Comparison of ENCODE assay signal across 16 mouse cellular contexts in genomic region chr19:36961320-36961719, GRCm38 (mm10).
"Had no signal": no experiment of that assay in that cellular context is flagged by ENCODE, and none has a peak within 500 bp of the region (broad histone marks: within the 10 kb centered on the region; RNA-seq: fewer than 3 reads in every experiment).

No protein-coding gene starts in this region.

- H3K4me3 ChIP-seq: neural tube, embryonic 13.5 days; neural tube, embryonic 15.5 days; stomach, embryonic 15.5 days had no signal

- H3K9me3 ChIP-seq: neural tube, embryonic 13.5 days; neural tube, embryonic 15.5 days; stomach, embryonic 15.5 days had no signal

- H3K4me2 ChIP-seq: neural tube, embryonic 13.5 days; neural tube, embryonic 15.5 days; stomach, embryonic 15.5 days had no signal

- H3K4me1 ChIP-seq: neural tube, embryonic 13.5 days; neural tube, embryonic 15.5 days; stomach, embryonic 15.5 days had no signal

- H3K27me3 ChIP-seq: neural tube, embryonic 13.5 days; neural tube, embryonic 15.5 days; stomach, embryonic 15.5 days had no signal

- H3K27ac ChIP-seq: neural tube, embryonic 13.5 days; neural tube, embryonic 15.5 days; stomach, embryonic 15.5 days; stomach, postnatal 0 days had no signal

- H3K9ac ChIP-seq: neural tube, embryonic 13.5 days; neural tube, embryonic 15.5 days; stomach, embryonic 15.5 days had no signal

- DNase-seq: retina, postnatal 1 day; right cerebral cortex, adult 18-20 months; right cerebral cortex, postnatal 14 days; right cerebral cortex, postnatal 25 days; right cerebral cortex, postnatal 4 days; spleen, adult 18-20 months; thymus, adult 18-20 months; thymus, adult 2 months; thymus, postnatal 14 days; thymus, postnatal 25 days; thymus, postnatal 36 days; thymus, postnatal 4 days had no signal
